Mouse (Mus musculus) testis, adult 2 months (tissue): ENCODE results near the gene Nek9. TPM values are rescaled to one million over a fixed set of nuclear protein-coding genes. Genes with fewer than 3 reads are reported as not detected.
"Not testable (repeated sequence)": the region's sequence is repeated elsewhere in the genome, so short reads cannot be mapped to it uniquely, and the experiment has no call there.

Source experiments
- H3K27ac ChIP-seq: fragments of 200-500 bp; 2 replicates; pipeline ENCODE4 v1.5.1; 2012; ENCODE audit warnings: low read depth, low read length; ENCODE audit not compliant: control insufficient read depth, insufficient read depth
- H3K27me3 ChIP-seq: fragments of 200-500 bp; 2 replicates; pipeline ENCODE4 v1.6.1; 2012; ENCODE audit warnings: mild to moderate bottlenecking, low read length, moderate library complexity; ENCODE audit not compliant: control insufficient read depth, insufficient read depth
- H3K36me3 ChIP-seq: fragments of 200-500 bp; 2 replicates; pipeline ENCODE4 v1.6.1; 2012; ENCODE audit warnings: mild to moderate bottlenecking, low read length; ENCODE audit not compliant: control insufficient read depth, insufficient read depth
- H3K4me1 ChIP-seq: fragments of 200-500 bp; 2 replicates; pipeline ENCODE4 v1.6.1; 2012; ENCODE audit warnings: low read length; ENCODE audit not compliant: control insufficient read depth, insufficient read depth
- H3K4me3 ChIP-seq: fragments of 200-500 bp; 2 replicates; pipeline ENCODE4 v1.5.1; 2012; ENCODE audit warnings: low read depth, mild to moderate bottlenecking, low read length, moderate library complexity, mixed read lengths; ENCODE audit not compliant: control insufficient read depth
- CTCF ChIP-seq: fragments of 200-500 bp; IDR thresholded peaks from 2 replicates; pipeline ENCODE4 v1.5.1; 2012; ENCODE audit warnings: low read depth, mild to moderate bottlenecking, inconsistent platforms, low read length, moderate library complexity; ENCODE audit not compliant: control insufficient read depth, insufficient read depth, insufficient replicate concordance
- POLR2A ChIP-seq: fragments of 200-500 bp; IDR thresholded peaks from 2 replicates; pipeline ENCODE4 v1.6.1; 2012; ENCODE audit warnings: low read depth, mild to moderate bottlenecking, inconsistent platforms, low read length, moderate library complexity; ENCODE audit not compliant: control insufficient read depth
- polyA plus RNA-seq: library from polyadenylated mRNA; depleted of rRNA; stranded (reverse); fragments of >200 nt; gene quantifications from 2 replicates; pipeline ENCODE4 v1.2.3, GENCODE M21; 2012

The Nek9 gene
- polyA plus RNA-seq, 1 experiment, result 20.3 TPM

- TF ChIP-seq CTCF (no peak), POLR2A (no peak)
- Histone ChIP-seq H3K27me3 (no peaks in the 10 kb centered on the region), H3K4me3 (peak overlapping the region; percentile 95), H3K27ac (peak overlapping the region; percentile 17), H3K36me3 (peaks cover 2% of the 10 kb centered on the region), H3K4me1 (peaks cover 19% of the 10 kb centered on the region)
Measured at GRCm38 (mm10) chr12:85290633-85291032, 48.5 kb downstream of the Nek9 start.

DNA sequence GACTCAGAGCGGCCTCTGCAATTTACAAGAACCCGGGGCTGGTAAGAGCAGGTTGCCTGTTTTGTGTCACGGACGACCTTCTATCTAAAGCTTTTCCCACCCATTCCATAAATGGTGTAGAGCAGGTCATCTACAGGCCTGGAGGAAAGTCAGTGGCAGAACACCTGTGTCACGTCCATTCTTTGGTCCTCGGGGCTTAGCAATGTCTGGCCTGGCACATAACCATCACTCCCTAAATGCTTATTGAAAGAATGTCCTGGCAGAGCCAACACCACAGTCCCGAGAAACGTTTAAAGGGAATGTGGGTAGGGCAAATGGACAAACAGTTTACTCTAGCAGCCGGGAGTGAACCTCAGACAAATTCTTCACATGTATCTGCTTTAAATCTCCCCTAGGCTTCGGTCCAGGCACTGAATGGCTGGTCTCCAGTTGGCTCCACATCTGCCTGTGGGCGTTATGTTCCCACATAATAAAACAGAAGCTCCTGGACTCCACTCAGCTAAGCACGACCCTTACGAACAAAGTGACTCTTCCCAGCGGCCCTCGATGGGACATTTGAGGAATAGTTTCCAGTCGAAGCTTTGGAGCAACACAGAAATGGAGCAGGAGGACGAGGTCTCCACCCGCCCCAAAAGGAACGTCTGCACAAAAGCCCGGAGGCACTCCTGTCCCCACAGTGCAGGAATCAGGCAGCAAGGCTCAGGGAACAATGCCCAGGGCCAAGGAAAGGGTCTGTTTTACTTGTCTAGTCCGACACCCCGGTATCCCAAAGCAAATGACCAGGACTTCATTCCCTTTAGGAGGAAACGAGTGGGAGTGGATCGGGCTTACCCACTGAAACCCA lies 49.8 kb downstream of the Nek9 start:
- TF ChIP-seq POLR2A (no peak), CTCF (no peak)
- Histone ChIP-seq H3K36me3 (peaks cover 2% of the 10 kb centered on the region), H3K27ac (peak overlapping the region; percentile 87), H3K27me3 (no peaks in the 10 kb centered on the region), H3K4me3 (peak overlapping the region; percentile 95), H3K4me1 (peaks cover 19% of the 10 kb centered on the region)

DNA sequence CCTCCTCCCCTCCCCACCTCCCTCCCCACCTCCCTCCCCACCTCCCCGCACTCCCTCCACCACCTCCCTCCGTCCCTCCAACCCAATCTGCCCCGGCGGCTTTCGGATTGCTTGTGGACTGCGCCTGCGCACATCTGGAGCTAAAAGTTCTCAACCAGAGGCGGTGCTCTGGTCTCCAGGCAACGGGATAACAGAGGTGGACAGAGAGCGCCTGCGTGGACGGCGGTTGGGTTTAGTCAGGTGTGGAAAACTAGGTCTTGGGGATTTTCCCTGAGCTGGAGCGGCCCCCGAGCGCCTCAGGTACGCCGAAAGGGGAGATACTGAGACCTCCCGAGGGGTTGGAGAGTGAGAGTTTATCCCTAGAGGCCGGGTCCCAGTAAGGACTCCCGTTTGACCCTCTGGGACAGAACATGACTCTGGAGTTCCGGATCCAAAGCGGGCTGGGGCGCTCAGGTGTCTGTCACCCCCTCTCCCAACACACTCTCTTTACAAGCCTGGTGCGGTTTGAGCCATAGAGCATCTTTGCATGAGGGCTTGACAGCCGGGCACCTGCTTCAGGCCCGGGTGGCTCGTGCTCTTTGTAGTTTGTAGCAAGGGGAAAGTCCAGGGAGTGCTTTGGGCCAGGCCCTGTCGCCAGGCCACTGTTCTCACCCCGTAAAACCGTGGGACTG lies 50.5 kb downstream of the Nek9 start, which contains the start of gene Zc2hc1c:
Gene Zc2hc1c, plus strand, starts transcription at position 106 of the 671 bp plus-strand sequence.
- TF ChIP-seq POLR2A, result peak; percentile 66; the same call in 1 of the 2 replicates
- no peak for TF ChIP-seq CTCF
- H3K27ac ChIP-seq, result peak within 1 kb of the TSS; percentile 87
- peaks cover 2% of the 10 kb centered on the region for H3K36me3 ChIP-seq
- peaks cover 19% of the 10 kb centered on the region for H3K4me1 ChIP-seq
- H3K4me3 ChIP-seq, result peak within 1 kb of the TSS; percentile 95
- no peaks in the 10 kb centered on the region for H3K27me3 ChIP-seq

DNA sequence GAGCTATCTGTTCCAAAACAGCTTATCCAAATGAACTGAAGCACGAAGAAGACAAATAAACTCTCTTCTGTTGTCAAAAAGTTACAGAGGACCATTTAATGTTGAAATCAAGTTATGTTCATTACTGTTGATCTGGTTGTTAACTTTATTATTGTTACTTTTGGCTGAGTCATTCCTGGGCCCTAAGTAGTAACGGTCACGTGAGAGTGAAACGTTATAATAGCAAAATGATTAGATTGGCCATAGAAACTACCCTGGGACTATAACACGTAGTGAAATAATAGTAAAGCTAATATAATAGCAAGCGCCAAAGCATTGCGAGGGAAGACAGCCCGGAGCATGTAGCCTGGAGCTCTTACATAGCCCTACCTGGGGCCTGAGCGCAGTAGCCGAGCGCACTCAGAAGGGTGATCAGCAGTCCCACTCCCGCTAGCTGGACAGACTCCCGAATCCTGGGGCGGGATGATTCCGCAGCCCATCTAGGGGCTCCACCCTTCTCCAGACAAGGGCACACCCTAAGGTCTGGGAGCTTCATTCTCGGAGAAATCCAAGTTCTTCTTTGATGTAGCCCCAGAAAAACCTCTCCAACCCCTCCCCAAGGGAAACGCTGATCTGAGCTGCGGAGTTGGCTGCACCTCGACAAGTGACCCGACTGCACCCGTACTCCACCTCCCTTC lies 51.2 kb downstream of the Nek9 start, which contains the start of gene Acyp1:
Gene Acyp1, minus strand, starts transcription at position 630 of the 677 bp plus-strand sequence.
- TF ChIP-seq POLR2A (no peak), CTCF (no peak)
- Histone ChIP-seq H3K4me3 (peak within 1 kb of the TSS; percentile 95), H3K27me3 (no peaks in the 10 kb centered on the region), H3K36me3 (peaks cover 2% of the 10 kb centered on the region), H3K4me1 (peaks cover 19% of the 10 kb centered on the region), H3K27ac (peak within 1 kb of the TSS; percentile 87)

DNA sequence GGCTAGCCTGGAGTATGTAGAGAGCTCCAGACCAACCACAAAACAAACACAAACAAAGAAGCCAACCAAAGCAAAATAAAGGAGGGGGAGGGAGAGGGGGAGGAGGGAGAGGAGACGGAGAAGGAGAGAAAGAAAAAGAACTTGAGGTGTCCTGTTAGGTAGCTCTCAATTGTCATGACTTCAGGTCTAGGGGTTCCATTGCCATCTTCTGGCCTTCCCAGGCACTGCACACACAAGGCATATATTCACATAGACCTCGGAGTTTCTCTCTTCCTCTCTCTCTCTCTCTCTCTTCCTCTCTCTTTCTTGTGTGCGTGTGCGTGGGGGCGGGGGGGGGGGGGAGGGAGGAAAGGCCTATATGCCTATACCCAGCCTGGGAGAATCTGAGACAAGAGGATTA lies 52.2 kb downstream of the Nek9 start:
- TF ChIP-seq POLR2A, result no peak
- TF ChIP-seq CTCF, result no peak
- Histone ChIP-seq H3K4me1 (peaks cover 18% of the 10 kb centered on the region), H3K36me3 (peaks cover 2% of the 10 kb centered on the region), H3K4me3 (peak overlapping the region; percentile 61), H3K27ac (no peak overlapping the region), H3K27me3 (no peaks in the 10 kb centered on the region)

GRCm38 (mm10) chr12:85284996-85285395 lies 54.2 kb downstream of the Nek9 start:
- Histone ChIP-seq H3K27me3 (no peaks in the 10 kb centered on the region), H3K4me1 (peaks cover 13% of the 10 kb centered on the region), H3K27ac (no peak overlapping the region), H3K4me3 (no peak overlapping the region), H3K36me3 (no peaks in the 10 kb centered on the region; the same call in 1 of the 2 replicates)
- no peak for TF ChIP-seq CTCF
- TF ChIP-seq POLR2A, result no peak

DNA sequence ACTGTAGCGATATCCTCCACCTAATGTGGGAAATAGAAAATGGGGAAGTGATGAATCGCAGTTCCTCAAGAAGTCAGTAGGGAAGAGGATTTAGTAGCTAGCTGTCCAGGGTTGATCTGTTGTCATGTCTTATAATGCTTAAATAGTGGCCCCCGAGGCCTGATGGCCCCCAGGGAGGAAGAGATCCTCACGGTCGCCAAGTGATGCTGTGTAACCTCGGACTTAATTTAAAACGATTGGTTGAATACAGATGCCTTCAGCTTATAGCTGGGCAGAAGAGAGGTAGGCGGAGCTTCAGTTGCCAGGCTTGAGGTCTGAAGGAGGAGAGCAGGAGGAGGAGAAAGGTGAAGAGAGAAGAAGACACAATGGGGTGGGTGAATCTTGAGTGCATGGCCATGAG lies 54.8 kb downstream of the Nek9 start:
- H3K27ac ChIP-seq, result no peak overlapping the region
- H3K27me3 ChIP-seq, result no peaks in the 10 kb centered on the region
- peaks cover 10% of the 10 kb centered on the region for H3K4me1 ChIP-seq
- TF ChIP-seq POLR2A (no peak), CTCF (no peak)
- H3K4me3 ChIP-seq, result no peak overlapping the region
- H3K36me3 ChIP-seq, result no peaks in the 10 kb centered on the region; the same call in 1 of the 2 replicates

GRCm38 (mm10) chr12:85281756-85282155 lies 57.4 kb downstream of the Nek9 start:
- H3K4me1 ChIP-seq, H3K27ac ChIP-seq, H3K36me3 ChIP-seq, H3K4me3 ChIP-seq, H3K27me3 ChIP-seq: not testable (repeated sequence)
